Mouse (Mus musculus): ENCODE measurements around the gene Olfr1061. TPM values are rescaled to one million over a fixed set of nuclear protein-coding genes. Genes with fewer than 3 reads are reported as not detected.
"Not testable (repeated sequence)": the region's sequence is repeated elsewhere in the genome, so short reads cannot be mapped to it uniquely, and the experiment has no call there.

Olfr1061 gene
- total RNA-seq (2017), result not detected in 3 replicates

DNA sequence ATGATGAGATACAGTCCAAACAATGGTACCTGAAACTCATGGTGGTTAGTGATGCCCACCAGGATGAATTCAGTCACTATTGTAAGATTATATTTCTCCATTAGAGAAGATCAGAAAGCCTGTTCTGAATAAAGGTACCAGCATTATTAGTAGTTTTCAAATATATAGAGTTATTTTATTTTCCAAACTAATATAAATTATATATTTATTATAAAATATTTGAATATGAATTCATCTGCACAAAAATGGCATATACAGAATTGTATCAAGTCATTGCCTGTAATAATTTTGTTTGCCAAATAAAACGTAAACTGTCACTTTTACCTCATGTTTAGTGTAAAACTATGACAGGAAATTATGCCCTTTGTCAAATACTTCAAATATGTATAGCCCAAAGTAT, at the start of gene Olfr1061:
Gene Olfr1061 (minus strand): TSS at position 101 of the 400 bp plus-strand sequence.
- ATAC-seq (replicated peaks; ENCODE audit: insufficient number of reproducible peaks, low FRiP score, low TSS enrichment, poor library complexity, severe bottlenecking), result no peak

DNA sequence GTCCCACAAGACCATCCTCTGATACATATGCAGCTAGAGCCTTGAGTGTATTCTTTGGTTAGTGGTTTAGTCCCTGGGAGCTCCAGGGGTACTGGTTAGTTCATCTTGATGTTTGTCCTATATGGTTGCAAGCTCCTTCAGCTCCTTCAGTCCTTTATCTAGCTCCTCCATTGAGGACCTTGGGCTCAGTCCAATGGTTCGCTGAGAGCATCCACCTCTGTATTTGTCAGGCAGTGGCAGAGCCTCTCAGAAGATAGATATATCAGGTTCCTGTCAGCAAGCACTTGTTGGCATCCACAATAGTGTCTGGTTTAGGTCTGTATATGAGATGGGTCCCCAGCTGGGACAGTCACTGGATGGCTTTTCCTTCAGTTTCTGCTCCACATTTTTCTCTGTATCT, 46.6 kb upstream of the Olfr1061 start:
- ATAC-seq (replicated peaks; ENCODE audit: insufficient number of reproducible peaks, low FRiP score, low TSS enrichment, poor library complexity, severe bottlenecking), result no peak

DNA sequence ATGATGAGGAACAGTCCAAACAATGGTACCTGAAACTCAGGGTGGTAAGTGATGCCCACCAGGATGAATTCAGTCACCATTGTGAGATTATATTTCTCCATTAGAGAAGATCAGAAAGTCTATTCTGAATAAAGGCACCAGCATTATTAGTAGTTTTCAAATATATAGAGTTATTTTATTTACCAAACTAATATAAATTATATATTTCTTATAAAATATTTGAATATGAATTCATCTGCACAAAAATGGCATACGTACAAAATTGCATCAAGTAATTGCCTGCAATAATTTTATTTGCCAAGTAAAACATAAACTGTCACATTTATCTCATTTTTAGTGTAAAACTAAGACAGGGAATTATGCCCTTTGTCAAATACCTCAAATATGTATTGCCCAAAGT, 42.3 kb upstream of the Olfr1061 start, which contains the start of gene Olfr1066:
Gene Olfr1066 (minus strand): TSS at position 101 of the 400 bp plus-strand sequence.
- no peak for ATAC-seq (replicated peaks; ENCODE audit: insufficient number of reproducible peaks, low FRiP score, low TSS enrichment, poor library complexity, severe bottlenecking)

DNA sequence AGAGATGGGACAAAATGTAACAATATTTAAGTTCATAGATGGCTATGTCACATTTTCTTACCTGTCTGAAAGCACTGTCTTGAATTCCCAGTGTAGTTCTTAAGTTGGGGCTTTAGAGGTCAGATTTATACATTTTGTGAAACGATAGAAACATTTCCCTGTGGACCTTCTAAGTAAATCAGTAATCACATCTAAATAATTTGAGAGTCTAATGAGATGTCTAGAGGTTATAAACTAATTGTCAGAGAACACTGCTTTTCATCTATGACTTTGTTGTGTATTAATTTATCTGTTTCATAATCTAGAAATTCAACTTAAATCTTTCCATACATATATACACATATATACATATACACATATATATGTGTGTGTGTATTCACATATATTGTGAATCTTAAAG, 36.6 kb upstream of the Olfr1061 start, which contains the start of gene Olfr1065:
Gene Olfr1065 (minus strand): TSS at position 101 of the 400 bp plus-strand sequence.
- ATAC-seq (replicated peaks; ENCODE audit: insufficient number of reproducible peaks, low FRiP score, low TSS enrichment, poor library complexity, severe bottlenecking), result not testable (repeated sequence)

DNA sequence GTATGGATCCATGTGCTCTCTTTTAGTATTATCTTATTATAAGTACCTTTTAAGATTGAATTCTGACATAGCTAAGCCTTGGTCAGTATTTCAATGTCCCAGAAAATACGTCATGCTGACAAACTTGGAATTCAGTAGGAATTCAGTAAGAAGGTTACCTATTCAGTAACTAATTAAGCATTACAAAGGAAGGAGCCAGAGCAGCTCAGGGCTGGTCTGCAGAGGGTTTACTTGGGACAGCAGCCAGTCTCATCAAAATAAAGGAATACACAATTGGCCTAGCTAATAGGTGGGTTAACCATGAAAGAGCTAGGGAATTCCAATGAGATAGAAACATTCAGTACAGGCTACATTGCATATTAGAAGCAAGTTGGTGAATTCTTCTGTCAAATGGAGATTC, 28.3 kb upstream of the Olfr1061 start:
- ATAC-seq (replicated peaks; ENCODE audit: insufficient number of reproducible peaks, low FRiP score, low TSS enrichment, poor library complexity, severe bottlenecking), result not testable (repeated sequence)

DNA sequence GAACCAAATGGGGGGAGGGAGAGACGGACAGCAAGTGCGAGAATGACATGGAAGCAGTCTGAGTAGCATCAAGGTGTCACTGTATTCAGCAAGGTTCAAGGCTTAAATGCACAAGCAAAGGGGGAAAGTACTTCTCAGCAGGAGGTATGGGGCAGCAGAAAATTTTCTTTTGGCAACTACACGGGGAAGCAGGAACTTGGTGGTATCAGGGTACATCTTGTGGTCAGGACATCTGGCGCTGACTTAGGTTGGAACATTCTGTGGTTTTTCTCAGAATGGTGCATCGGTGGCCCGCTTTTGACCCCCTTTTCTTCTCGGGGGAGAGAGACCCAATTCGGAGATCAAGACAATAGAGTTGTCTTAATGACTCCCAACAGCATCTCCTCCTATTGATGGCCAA, 14.7 kb upstream of the Olfr1061 start:
- not testable (repeated sequence) for ATAC-seq (replicated peaks; ENCODE audit: insufficient number of reproducible peaks, low FRiP score, low TSS enrichment, poor library complexity, severe bottlenecking)

DNA sequence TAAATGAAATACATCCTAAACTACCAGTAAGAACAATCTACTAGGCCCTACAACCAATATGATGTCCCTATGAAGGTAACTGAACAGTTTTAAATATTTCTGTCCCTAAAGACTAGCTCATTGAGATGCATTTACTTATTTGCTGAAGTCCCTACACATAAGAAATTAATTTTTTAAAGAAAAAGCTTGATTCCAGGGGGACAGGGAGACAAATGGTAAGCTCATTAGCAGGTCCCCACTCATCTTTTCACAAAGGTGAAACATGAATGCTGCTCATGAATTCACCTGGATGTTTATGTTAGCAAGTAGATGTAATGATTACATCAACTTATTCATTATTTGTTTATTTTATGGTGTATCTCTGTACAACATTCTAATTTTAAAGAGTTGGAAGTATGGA, 12.8 kb upstream of the Olfr1061 start, which contains the start of gene Olfr1062:
Gene Olfr1062 (minus strand): TSS at position 101 of the 400 bp plus-strand sequence.
- not testable (repeated sequence) for ATAC-seq (replicated peaks; ENCODE audit: insufficient number of reproducible peaks, low FRiP score, low TSS enrichment, poor library complexity, severe bottlenecking)

DNA sequence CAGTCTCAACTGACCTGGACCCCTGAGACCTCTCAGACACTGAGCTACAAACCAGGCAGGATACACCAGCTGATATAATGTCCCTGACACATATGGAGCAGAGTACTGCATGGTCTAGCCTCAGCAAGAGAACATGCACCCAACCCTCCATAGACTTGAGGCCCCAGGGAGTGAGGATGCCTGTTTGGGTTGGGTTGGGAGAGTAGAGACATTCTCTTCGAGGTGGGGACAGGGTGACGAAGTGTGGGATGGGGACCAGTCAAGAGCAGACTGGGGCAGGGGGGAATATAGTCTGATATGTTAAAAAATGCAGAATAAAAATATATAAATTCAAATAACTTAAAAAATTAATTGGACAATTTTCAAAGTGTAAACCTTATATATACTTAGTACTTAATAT, 18.7 kb downstream of the Olfr1061 start:
- no peak for ATAC-seq (replicated peaks; ENCODE audit: insufficient number of reproducible peaks, low FRiP score, low TSS enrichment, poor library complexity, severe bottlenecking)

DNA sequence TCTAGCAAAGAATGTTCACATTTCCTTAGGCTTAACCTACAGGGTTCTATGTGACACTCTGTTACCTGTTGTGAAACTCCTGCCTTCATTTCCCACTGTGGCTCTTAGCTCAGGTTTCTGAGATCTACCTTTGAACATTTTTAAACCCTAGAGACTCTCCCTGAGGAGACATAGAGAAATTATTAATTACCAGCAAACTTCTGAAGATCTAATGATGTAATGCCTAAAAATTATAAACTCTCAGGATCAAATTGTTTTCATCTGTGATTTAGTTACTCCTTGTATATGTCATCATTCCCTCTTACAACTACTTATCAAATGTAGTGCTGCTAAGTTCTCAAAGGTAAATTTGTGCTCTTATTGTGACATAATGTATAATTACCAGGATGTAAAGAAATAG, 25.4 kb downstream of the Olfr1061 start, which contains the start of gene Olfr1058:
Gene Olfr1058 (minus strand): TSS at position 101 of the 400 bp plus-strand sequence.
- not testable (repeated sequence) for ATAC-seq (replicated peaks; ENCODE audit: insufficient number of reproducible peaks, low FRiP score, low TSS enrichment, poor library complexity, severe bottlenecking)

DNA sequence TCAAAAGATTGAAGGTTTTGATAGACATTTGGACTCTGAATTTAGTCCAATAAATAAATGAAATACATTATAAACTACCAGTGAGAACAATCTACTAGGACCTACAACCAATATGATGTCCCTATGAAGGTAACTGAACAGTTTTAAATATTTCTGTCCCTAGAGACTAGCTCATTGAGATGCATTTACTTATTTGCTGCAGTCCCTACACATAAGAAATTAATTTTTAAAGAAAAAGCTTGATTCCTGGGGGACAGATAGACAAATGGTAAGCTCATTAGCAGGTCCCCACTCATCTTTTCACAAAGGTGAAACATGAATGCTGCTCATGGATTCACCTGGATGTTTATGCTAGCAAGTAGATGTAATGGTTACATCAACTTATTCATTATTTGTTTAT, 35.6 kb downstream of the Olfr1061 start, which contains the start of gene Olfr1057:
Gene Olfr1057 (minus strand): TSS at position 101 of the 400 bp plus-strand sequence.
- ATAC-seq (replicated peaks; ENCODE audit: insufficient number of reproducible peaks, low FRiP score, low TSS enrichment, poor library complexity, severe bottlenecking), result no peak

DNA sequence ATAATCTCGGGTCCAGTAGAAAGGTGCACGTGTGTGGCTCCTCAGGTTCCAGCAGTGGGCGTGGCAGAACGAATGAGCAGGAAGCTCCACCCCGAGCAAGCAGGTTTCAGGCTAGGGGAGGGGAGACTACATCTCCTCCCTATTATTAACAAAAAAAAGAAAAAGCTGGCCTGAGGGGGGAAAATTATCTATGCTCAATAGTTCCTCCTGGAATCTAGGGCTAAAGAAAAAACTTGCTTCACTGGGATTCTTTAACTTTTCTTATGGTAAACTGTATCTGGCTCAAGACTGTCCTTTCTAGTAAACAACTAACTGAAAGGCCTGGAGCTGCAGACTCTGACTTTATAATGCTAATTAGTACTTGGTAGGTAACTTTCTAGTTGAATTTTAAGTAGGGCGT, 47.5 kb downstream of the Olfr1061 start:
- ATAC-seq (replicated peaks; ENCODE audit: insufficient number of reproducible peaks, low FRiP score, low TSS enrichment, poor library complexity, severe bottlenecking), result not testable (repeated sequence)

Other genes starting within 250 kb of the Olfr1061 start
- not detected in 3 replicates for gene Olfr1043, start 246.5 kb downstream of the Olfr1061 start, total RNA-seq (2017)
- not detected in 3 replicates for gene Olfr1044, start 236.2 kb downstream of the Olfr1061 start, total RNA-seq (2017)
- gene Olfr52, start 228.4 kb downstream of the Olfr1061 start, total RNA-seq (2017), result not detected in 3 replicates
- not detected in 3 replicates for gene Olfr1045, start 211.0 kb downstream of the Olfr1061 start, total RNA-seq (2017)
- not detected in 3 replicates for gene Olfr1046, start 194.7 kb downstream of the Olfr1061 start, total RNA-seq (2017)
- not detected in 3 replicates for gene Olfr1047, start 182.6 kb downstream of the Olfr1061 start, total RNA-seq (2017)
- gene Olfr1048, start 173.8 kb downstream of the Olfr1061 start, total RNA-seq (2017), result not detected in 3 replicates
- not detected in 3 replicates for gene Olfr1049, start 155.7 kb downstream of the Olfr1061 start, total RNA-seq (2017)
- gene Olfr1051, start 135.0 kb downstream of the Olfr1061 start, total RNA-seq (2017), result not detected in 3 replicates
- gene Olfr1052, start 121.6 kb downstream of the Olfr1061 start, total RNA-seq (2017), result not detected in 3 replicates
- not detected in 3 replicates for gene Olfr1053, start 98.8 kb downstream of the Olfr1061 start, total RNA-seq (2017)
- not detected in 3 replicates for gene Olfr1054, start 78.6 kb downstream of the Olfr1061 start, total RNA-seq (2017)
- not detected in 3 replicates for gene Olfr1055, start 63.8 kb downstream of the Olfr1061 start, total RNA-seq (2017)
- 0.64 TPM in 1 of 3 replicates, not detected in the others for gene Olfr1056, start 51.6 kb downstream of the Olfr1061 start, total RNA-seq (2017)
- gene Olfr1057, start 35.7 kb downstream of the Olfr1061 start, total RNA-seq (2017), result not detected in 3 replicates
- not detected in 3 replicates for gene Olfr1058, start 25.5 kb downstream of the Olfr1061 start, total RNA-seq (2017)
- not detected in 3 replicates for gene Olfr1062, start 12.7 kb upstream of the Olfr1061 start, total RNA-seq (2017)
- not detected in 3 replicates for gene Olfr1065, start 36.5 kb upstream of the Olfr1061 start, total RNA-seq (2017)
- not detected in 3 replicates for gene Olfr1066, start 42.2 kb upstream of the Olfr1061 start, total RNA-seq (2017)
- gene Olfr228, start 73.3 kb upstream of the Olfr1061 start, total RNA-seq (2017), result not detected in 3 replicates
- gene Olfr1076, start 94.4 kb upstream of the Olfr1061 start, total RNA-seq (2017), result not detected in 3 replicates
- not detected in 3 replicates for gene Olfr1079, start 128.4 kb upstream of the Olfr1061 start, total RNA-seq (2017)
- not detected in 3 replicates for gene Olfr1080, start 144.2 kb upstream of the Olfr1061 start, total RNA-seq (2017)
- gene Olfr1082, start 184.9 kb upstream of the Olfr1061 start, total RNA-seq (2017), result not detected in 3 replicates
- not detected in 3 replicates for gene Olfr1084, start 225.7 kb upstream of the Olfr1061 start, total RNA-seq (2017)
- gene Olfr1085, start 248.0 kb upstream of the Olfr1061 start, total RNA-seq (2017), result not detected in 3 replicates